Mouse (Mus musculus) bone marrow, adult 2 months (tissue): ENCODE results near the gene Rab3c. TPM values are rescaled to one million over a fixed set of nuclear protein-coding genes. Genes with fewer than 3 reads are reported as not detected.

Experiments
- H3K27ac ChIP-seq: fragments of 200-500 bp; 2 replicates; pipeline ENCODE4 v1.5.1; 2012; ENCODE audit warnings: low read depth, mild to moderate bottlenecking, control low read depth, inconsistent platforms, low read length; ENCODE audit not compliant: control insufficient read depth, poor library complexity, insufficient read depth
- H3K4me1 ChIP-seq: fragments of 200-500 bp; 2 replicates; pipeline ENCODE4 v1.6.1; 2011; ENCODE audit warnings: low read length; ENCODE audit not compliant: control insufficient read depth, insufficient read depth
- H3K4me3 ChIP-seq: fragments of 200-500 bp; replicated peaks from 2 replicates; pipeline ENCODE3; 2011; ENCODE audit warnings: mild to moderate bottlenecking, low read depth, low read length, control low read depth; ENCODE audit not compliant: control insufficient read depth
- CTCF ChIP-seq: fragments of 200-500 bp; IDR thresholded peaks from 2 replicates; pipeline ENCODE4 v1.5.1; 2011; ENCODE audit warnings: low read length, control low read depth; ENCODE audit not compliant: control insufficient read depth, insufficient read depth
- POLR2A ChIP-seq: fragments of 200-500 bp; IDR thresholded peaks from 2 replicates; pipeline ENCODE4 v1.6.1; 2011; ENCODE audit warnings: low read depth, mild to moderate bottlenecking, control low read depth, low read length, borderline replicate concordance; ENCODE audit not compliant: control insufficient read depth
- WGBS: fragments of 180-500 bp; shearing (Covaris S2); methylation state at CpG from one replicate; pipeline ENCODE4 v1.1.7; 2018; 5-methylcytosine and 5-hydroxymethylcytosine counted together
- polyA plus RNA-seq: library from polyadenylated mRNA; stranded (reverse); fragments of >200 nt; gene quantifications from 2 replicates; pipeline ENCODE4 v1.2.4, GENCODE M21; 2011; ENCODE audit warnings: low replicate concordance; ENCODE audit not compliant: missing spikeins, insufficient read depth, insufficient read length

Rab3c gene
- polyA plus RNA-seq, 1 experiment, result 1.7 TPM

DNA sequence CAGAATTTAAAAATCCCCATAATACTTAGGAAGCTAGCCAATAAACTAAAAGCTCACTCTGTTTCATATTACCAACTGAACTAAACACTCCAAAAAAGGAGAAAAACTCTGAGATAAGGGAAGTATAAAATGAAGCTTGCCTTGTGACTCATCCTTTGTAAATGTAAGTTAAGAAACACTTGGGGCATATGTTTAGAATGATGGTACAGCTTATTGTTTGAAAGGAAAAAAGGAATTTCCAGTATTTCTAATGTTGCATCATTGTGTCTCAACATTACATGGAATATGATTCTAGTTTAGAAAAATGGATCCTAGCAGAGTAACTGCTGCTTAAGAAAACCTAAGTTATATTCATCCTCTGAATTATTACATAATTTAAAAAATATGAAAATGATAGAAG, 3.1 kb downstream of the Rab3c start:
- H3K27ac ChIP-seq, result no peak overlapping the region
- H3K4me1 ChIP-seq, result no peaks in the 10 kb centered on the region
- no peak overlapping the region for H3K4me3 ChIP-seq
- TF ChIP-seq POLR2A (no peak), CTCF (no peak)

DNA sequence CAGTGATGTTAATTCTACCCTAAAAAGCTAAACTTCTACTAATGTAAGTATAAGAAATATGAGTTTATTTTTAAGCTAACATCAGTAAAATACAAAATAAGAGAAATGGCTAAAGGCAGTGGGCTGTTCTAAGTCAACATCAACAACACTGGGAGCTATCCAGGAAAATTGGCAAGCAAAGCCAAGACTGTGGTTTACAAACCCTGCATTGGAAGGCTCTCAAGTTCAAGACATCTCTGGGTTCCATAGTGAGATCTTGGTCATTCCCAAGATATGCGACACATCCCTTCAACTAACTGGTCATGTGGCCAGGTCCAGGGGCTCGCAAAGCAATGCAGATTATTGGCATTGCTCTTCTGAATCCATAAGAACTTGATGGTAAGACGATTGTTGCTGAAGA, 5.3 kb downstream of the Rab3c start:
- TF ChIP-seq CTCF, result no peak
- TF ChIP-seq POLR2A, result no peak
- no peak overlapping the region for H3K4me3 ChIP-seq
- H3K4me1 ChIP-seq, result no peaks in the 10 kb centered on the region
- 75% methylated on average over 3 of the region's 3 CpGs for WGBS
- no peak overlapping the region for H3K27ac ChIP-seq

DNA sequence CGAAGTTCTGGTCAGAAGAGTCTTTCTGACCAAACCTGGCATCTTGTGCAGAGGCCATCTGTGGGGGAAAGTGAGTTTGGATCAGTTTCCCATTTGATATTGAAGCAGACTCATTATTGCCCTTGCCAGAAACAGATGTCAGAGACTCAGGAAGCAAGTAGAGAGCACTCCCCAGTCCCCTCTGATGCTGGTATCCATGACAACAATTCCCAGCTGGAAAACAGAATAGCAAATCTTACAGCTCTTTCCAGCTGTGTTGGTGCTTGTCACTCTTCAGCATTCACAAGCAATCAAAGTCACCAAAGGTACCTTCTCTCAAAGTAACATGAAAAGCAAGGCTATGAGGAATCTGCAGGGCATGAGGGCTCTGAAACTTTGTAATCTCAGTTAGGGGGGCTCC, 20.1 kb downstream of the Rab3c start:
- Histone ChIP-seq H3K27ac (no peak overlapping the region), H3K4me1 (no peaks in the 10 kb centered on the region), H3K4me3 (no peak overlapping the region)
- 62% methylated on average over 1 of the region's 1 CpGs for WGBS
- TF ChIP-seq CTCF, result no peak
- TF ChIP-seq POLR2A, result no peak

DNA sequence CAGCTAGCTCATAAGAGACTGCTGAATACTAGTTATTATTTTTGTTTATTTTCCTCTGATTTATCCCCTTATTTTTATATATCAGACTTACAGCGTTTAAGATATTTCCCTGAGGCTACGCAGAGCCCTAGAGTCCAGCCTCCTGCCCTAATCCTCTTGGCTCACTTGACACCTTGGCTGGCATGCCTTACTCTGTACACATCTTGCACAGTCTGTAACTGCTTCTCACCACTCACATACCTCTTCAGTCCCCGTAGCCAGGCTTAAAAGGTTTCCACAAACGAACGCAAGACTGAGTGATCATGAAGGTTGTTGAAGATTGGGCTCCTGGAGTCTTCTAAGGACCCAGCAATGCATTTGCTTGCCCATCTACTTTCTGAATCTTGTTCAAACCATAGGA, 29.3 kb downstream of the Rab3c start:
- Histone ChIP-seq H3K4me3 (no peak overlapping the region), H3K27ac (no peak overlapping the region), H3K4me1 (no peaks in the 10 kb centered on the region)
- TF ChIP-seq POLR2A (no peak), CTCF (no peak)
- WGBS, result 81% methylated on average over 5 of the region's 5 CpGs

DNA sequence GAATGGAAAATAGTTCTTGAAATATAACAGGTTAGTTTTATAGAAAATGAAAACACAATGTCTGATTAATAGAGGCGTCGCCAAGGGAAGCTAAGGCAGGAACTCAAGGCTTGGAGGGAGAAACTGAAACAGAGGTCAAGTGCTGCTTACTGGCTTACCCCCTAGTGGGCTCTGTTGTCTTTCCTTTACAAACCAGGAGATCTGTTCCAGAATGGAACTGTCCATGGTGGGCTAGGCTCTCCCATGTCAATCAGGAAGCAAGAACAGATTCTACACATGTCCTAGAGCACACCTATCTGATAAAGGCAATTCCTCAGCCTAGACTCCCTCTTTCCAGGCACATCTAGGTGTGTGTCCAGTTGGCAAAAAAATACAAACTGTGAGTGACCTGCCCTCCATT, 32.3 kb downstream of the Rab3c start:
- Histone ChIP-seq H3K4me3 (no peak overlapping the region), H3K27ac (no peak overlapping the region), H3K4me1 (no peaks in the 10 kb centered on the region)
- WGBS, result 78% methylated on average over 2 of the region's 2 CpGs
- TF ChIP-seq POLR2A, result no peak

DNA sequence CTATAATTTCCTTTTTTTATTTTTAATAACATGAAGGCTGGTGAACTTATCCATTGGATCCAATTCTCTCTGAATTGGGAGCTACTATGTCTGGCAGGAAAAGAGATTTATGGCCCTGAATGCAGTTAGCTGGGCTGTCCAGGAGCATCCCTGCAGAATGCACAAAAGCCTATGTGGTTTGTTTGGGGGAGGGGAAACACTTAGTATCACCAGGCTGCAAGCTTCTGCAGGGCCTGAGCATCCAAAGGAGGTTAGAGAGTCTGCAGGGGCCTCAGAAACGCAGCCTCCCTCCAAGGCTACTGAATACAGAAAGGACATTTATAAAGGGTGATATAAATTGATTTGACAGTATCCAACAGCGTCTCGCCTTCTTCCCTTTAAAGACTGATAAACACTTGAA, 41.8 kb downstream of the Rab3c start:
- TF ChIP-seq POLR2A, result no peak
- TF ChIP-seq CTCF, result no peak
- WGBS, result 71% methylated on average over 3 of the region's 3 CpGs
- Histone ChIP-seq H3K27ac (no peak overlapping the region), H3K4me1 (no peaks in the 10 kb centered on the region), H3K4me3 (no peak overlapping the region)

DNA sequence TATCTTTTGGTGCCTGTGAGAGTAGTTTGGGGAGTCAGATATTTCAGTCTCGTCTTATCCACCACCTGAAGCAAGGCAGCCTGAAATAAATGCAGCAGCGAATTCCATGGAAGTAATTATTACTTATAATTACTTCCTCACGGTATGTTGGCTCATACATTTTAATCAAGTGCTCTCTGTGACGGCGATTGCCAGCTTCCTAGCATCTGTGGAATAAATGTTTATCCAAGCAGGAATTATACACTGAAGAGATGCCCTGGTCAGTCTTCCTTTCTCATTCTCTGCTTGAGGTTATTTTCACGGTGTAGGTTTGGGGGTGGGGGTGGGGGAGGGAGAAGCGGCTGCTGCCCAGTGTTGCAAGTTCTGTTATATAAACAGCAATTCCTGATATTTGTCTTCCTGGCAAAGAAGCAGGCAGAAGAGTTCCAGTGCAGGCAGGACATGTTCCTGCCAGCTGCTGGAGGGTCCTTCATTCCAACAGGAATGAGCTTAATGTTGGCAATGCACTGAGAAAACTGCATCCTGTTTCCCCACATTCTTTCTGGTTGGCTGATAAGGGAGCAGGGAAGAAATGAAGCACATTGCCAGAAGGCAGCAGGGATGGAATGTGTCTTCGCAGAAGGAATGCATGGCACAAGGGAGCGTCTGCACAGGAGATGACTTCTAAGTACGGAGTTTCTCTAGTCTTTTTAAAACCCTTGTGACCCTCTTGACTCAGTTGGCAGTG, 43.4 kb downstream of the Rab3c start:
- H3K4me1 ChIP-seq, result no peaks in the 10 kb centered on the region
- WGBS, result 63% methylated on average over 10 of the region's 10 CpGs
- TF ChIP-seq CTCF (no peak), POLR2A (no peak)
- H3K27ac ChIP-seq, result no peak overlapping the region
- no peak overlapping the region for H3K4me3 ChIP-seq

DNA sequence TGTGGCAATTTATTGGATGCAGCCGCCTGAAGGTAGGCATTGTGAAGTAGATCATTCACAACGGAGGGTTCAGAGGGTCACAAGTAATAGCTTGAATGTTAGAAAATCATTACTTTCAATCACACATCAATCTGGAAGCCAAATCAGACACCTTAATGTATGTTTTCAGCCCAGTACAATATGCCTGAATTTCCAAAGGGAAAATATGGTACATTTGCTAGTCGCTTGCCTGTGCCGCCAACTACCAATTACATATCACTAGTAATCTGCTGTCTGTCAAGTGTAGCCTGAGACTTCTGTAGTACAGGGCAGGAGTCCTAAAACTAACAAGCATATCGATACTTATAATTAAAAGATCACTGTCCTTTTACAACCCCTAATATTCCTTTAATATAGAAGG, 47.4 kb downstream of the Rab3c start:
- 86% methylated on average over 5 of the region's 5 CpGs for WGBS
- TF ChIP-seq POLR2A, result no peak
- TF ChIP-seq CTCF, result no peak
- no peak overlapping the region for H3K4me3 ChIP-seq
- H3K27ac ChIP-seq, result no peak overlapping the region
- no peaks in the 10 kb centered on the region for H3K4me1 ChIP-seq

DNA sequence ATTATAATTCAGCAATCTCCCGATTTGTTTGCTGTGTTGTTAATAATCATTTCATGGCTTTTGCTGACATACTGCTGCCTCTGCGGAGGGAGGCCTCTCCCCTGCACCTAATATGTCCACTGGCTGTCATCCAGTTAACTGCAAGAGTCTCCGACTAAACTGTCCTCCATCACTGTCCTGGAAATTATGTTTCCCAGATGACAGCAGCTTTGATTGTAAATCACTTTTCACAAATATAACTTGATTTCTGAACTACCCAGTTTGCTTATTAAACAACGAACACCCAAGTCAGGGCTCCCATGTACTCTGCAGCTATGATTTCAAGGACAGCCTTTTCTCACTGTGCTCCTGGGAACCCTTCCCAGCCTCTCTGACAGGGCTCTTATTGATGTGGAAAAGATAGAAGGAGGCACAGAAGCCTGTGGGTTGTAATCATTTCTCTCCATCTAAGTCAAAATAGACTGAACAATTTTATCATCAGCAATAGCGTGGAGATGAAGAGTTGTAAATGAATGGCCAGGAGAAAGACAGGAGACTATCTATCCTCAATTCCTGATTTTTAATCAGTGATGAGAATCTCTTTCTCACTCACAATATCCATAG, 49.6 kb downstream of the Rab3c start:
- no peak overlapping the region for H3K27ac ChIP-seq
- no peaks in the 10 kb centered on the region for H3K4me1 ChIP-seq
- TF ChIP-seq CTCF, result no peak
- no peak for TF ChIP-seq POLR2A
- 73% methylated on average over 5 of the region's 5 CpGs for WGBS
- H3K4me3 ChIP-seq, result no peak overlapping the region
